Mouse (Mus musculus) liver, embryonic 16.5 days (tissue): ENCODE measurements around the gene Maml1. TPM values are rescaled to one million over a fixed set of nuclear protein-coding genes. Genes with fewer than 3 reads are reported as not detected.

Source experiments
- ATAC-seq: fragments of 200-750 bp; cut with Nextera tagmentation; 2 replicates; pipeline ENCODE4 v1.8.0; 2017; ENCODE audit warnings: low read depth, mild to moderate bottlenecking, moderate number of reproducible peaks, moderate library complexity
- H3K27ac ChIP-seq: fragments of 300-500 bp; sonication (generic); 2 replicates; pipeline ENCODE4 v1.5.1; 2014; ENCODE audit warnings: mild to moderate bottlenecking, low read length
- H3K27me3 ChIP-seq: fragments of 300-500 bp; sonication (generic); 2 replicates; pipeline ENCODE4 v1.6.1; 2014; ENCODE audit warnings: low read depth, low read length, mixed read lengths; ENCODE audit not compliant: control insufficient read depth, insufficient read depth
- H3K36me3 ChIP-seq: fragments of 300-500 bp; sonication (generic); 2 replicates; pipeline ENCODE4 v1.6.1; 2014; ENCODE audit warnings: mild to moderate bottlenecking; ENCODE audit not compliant: control insufficient read depth, insufficient read depth
- H3K4me1 ChIP-seq: fragments of 300-500 bp; sonication (generic); 2 replicates; pipeline ENCODE4 v1.6.1; 2014; ENCODE audit warnings: low read depth, low read length, mixed read lengths; ENCODE audit not compliant: control insufficient read depth
- H3K4me2 ChIP-seq: fragments of 300-500 bp; sonication (generic); 2 replicates; pipeline ENCODE4 v1.6.1; 2014; ENCODE audit warnings: low read depth, low read length, mixed read lengths
- H3K4me3 ChIP-seq: fragments of 300-500 bp; sonication (generic); 2 replicates; pipeline ENCODE4 v1.5.1; 2014; ENCODE audit warnings: low read depth, mild to moderate bottlenecking, low read length
- H3K9ac ChIP-seq: fragments of 300-500 bp; sonication (generic); 2 replicates; pipeline ENCODE4 v1.6.1; 2014; ENCODE audit warnings: low read depth, low read length
- H3K9me3 ChIP-seq: fragments of 300-500 bp; sonication (generic); replicated peaks from 2 replicates; pipeline ENCODE4 v1.6.1; 2016; ENCODE audit warnings: low read length; ENCODE audit not compliant: control insufficient read depth
- WGBS: fragments of 180-500 bp; shearing (Covaris S2); extraction: QIAGEN DNeasy Blood & Tissue Kit; methylation state at CpG from one replicate; pipeline ENCODE4 v1.1.7; 2014; ENCODE audit not compliant: insufficient replicate concordance; 5-methylcytosine and 5-hydroxymethylcytosine counted together
- polyA plus RNA-seq: library from polyadenylated mRNA; unstranded; fragments of >200 nt; fragmentation: Nextera tagmentation; extraction: Ambion mirVana; gene quantifications from 2 replicates; pipeline ENCODE4 v1.2.1, GENCODE M21; 2015

Gene Maml1
- polyA plus RNA-seq, 1 experiment from 2014 or later, result 1.3 TPM

DNA sequence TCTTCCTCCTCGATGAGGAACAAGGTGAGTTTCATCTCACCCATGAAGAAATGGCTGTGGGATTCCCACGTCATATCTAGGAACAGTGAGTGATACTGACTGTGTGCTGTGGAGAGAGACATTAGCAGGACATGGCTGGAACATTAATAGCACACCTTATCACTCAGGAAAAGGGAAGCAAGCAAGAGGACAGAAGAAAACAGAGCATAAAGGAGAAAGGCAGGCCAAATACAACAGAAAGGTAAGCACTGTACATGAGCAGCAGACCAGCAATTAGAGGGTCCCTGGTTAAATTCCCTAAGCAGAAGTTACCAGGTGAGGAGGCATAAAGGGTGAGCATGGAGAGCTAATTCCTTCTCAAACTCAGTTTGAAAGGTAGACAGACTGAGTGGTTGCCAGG, 17.0 kb downstream of the Maml1 start:
- Histone ChIP-seq H3K4me1 (peaks cover 10% of the 10 kb centered on the region), H3K9ac (no peak overlapping the region), H3K36me3 (peaks cover 2% of the 10 kb centered on the region; the same call in 1 of the 2 replicates), H3K27me3 (no peaks in the 10 kb centered on the region), H3K4me3 (no peak overlapping the region), H3K9me3 (no peaks in the 10 kb centered on the region), H3K4me2 (no peak overlapping the region), H3K27ac (0 out of 2 replicates have a peak overlapping the region, but pooled peaks have one; percentile 15)
- 33% methylated on average over 2 of the region's 2 CpGs for WGBS
- no peak for ATAC-seq

DNA sequence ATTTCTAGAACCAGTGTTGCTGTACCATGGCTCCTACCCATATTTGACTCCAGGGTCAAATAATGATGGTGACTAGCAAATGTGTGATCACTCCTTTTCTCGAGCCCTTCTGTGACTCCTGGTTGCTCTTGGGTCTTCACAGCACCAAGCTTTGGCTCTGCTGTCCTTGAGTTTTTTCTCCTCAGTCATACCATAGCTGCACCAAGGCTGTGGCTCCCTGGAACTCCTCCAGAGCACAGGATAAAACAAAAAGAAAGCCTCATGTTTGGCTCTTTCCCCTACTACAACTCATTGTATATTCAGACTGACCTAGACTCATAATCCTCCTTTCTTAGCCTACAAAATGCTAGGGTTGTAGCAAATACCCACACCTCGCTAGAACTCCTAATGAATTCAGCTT, 19.3 kb downstream of the Maml1 start:
- Histone ChIP-seq H3K9ac (no peak overlapping the region), H3K9me3 (no peaks in the 10 kb centered on the region), H3K36me3 (peaks cover 2% of the 10 kb centered on the region; the same call in 1 of the 2 replicates), H3K4me2 (no peak overlapping the region), H3K4me1 (peaks cover 10% of the 10 kb centered on the region), H3K4me3 (no peak overlapping the region), H3K27me3 (no peaks in the 10 kb centered on the region), H3K27ac (no peak overlapping the region)
- ATAC-seq, result no peak
- WGBS, result 77% methylated on average over 2 of the region's 2 CpGs

DNA sequence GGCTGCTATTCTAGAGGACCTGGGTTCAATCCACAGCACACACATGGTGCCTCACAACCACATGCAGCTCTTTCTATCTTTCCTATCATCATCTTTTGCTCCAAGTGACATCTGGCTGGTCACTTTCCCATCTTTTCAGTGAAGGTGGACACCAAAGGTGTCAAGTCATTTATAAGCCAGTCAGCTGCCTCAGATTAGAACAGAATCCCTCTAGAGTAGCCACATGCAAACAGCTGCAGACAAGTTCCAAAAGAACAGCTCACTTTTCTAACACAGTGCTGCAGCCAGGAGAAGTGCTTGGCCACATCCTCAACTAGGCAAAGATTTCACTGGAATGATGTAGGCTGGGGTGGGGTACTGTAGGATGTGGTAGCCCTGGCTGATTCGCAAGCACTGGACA, 22.2 kb downstream of the Maml1 start:
- H3K9ac ChIP-seq, result no peak overlapping the region
- ATAC-seq, result no peak

DNA sequence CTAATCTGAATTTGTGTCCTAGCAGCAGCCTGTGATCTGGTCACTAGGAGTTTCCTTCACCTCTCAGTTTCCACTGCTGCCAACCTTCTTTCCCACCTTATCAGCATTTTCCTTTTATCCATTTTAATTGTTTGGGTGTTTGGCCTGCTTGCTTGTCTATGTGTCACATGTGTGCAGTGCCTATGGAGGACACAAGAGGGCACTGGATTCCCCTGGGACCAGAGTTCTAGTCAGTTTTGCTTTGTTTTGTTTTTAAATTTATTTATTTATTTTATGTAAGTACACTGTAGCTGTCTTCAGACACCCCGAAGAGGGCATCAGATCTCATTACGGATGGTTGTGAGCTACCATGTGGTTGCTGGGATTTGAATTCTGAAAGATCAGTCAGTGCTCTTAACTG, 22.9 kb downstream of the Maml1 start:
- ATAC-seq, result no peak
- no peak overlapping the region for H3K27ac ChIP-seq
- H3K9ac ChIP-seq, result no peak overlapping the region
- no peaks in the 10 kb centered on the region for H3K27me3 ChIP-seq
- peaks cover 16% of the 10 kb centered on the region for H3K36me3 ChIP-seq
- WGBS, result 67% methylated on average over 2 of the region's 2 CpGs
- no peak overlapping the region for H3K4me2 ChIP-seq
- no peak overlapping the region for H3K4me3 ChIP-seq
- H3K9me3 ChIP-seq, result no peaks in the 10 kb centered on the region
- no peaks in the 10 kb centered on the region for H3K4me1 ChIP-seq

More for the DNA sequence above, 22.2 kb downstream of the Maml1 start:
- Histone ChIP-seq H3K27me3 (no peaks in the 10 kb centered on the region), H3K9me3 (no peaks in the 10 kb centered on the region), H3K4me1 (no peaks in the 10 kb centered on the region), H3K4me2 (no peak overlapping the region), H3K27ac (no peak overlapping the region), H3K4me3 (no peak overlapping the region), H3K36me3 (peaks cover 16% of the 10 kb centered on the region)
- 82% methylated on average over 1 of the region's 1 CpGs for WGBS

DNA sequence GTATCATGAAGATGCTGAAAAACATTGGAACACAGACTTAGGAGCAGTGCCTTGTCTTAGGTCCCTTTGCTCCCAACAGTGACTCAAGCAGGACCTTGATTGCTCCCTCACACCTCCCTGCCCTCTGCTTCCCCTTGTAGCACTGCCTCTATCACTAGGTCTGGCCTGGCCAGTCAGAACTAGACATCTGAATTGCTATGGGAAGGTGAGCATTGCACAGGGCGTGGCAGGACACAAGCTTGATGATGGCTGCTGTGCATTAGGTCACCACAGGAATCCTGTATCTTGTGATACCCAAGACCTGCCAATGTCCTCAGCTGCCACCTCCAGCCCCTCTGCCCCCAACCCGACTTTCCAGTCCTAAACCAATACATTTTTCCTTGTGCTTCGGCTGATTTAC, 25.1 kb downstream of the Maml1 start:
- Histone ChIP-seq H3K27me3 (no peaks in the 10 kb centered on the region), H3K4me1 (no peaks in the 10 kb centered on the region), H3K27ac (no peak overlapping the region), H3K9me3 (no peaks in the 10 kb centered on the region), H3K4me3 (no peak overlapping the region), H3K9ac (no peak overlapping the region), H3K4me2 (no peak overlapping the region), H3K36me3 (peaks cover 28% of the 10 kb centered on the region)
- ATAC-seq, result no peak
- WGBS, result 69% methylated on average over 3 of the region's 3 CpGs

DNA sequence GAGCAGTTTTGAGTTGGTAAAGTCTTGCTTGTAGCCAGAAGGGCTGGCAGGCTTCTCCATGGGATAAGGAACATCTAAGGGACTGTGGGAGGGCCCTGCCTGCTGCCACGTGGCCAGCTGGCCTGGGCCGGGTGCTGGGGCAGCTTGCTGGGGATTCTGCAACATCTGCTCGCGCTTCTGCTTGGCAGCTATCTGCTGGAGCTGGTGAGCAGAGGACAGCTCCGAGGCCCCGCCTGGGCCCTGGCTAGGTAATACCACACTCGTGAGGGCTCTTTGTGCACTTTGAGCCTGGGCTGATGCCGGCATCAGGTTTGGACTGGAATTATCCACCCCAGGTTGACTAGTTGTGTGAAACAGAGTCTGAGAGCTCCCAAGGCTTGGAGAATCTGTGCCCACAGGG, 26.2 kb downstream of the Maml1 start:
- Histone ChIP-seq H3K27ac (no peak overlapping the region), H3K9ac (no peak overlapping the region), H3K36me3 (peaks cover 31% of the 10 kb centered on the region), H3K4me2 (no peak overlapping the region), H3K4me1 (no peaks in the 10 kb centered on the region), H3K4me3 (no peak overlapping the region), H3K9me3 (no peaks in the 10 kb centered on the region), H3K27me3 (no peaks in the 10 kb centered on the region)
- ATAC-seq, result no peak
- 75% methylated on average over 8 of the region's 8 CpGs for WGBS

DNA sequence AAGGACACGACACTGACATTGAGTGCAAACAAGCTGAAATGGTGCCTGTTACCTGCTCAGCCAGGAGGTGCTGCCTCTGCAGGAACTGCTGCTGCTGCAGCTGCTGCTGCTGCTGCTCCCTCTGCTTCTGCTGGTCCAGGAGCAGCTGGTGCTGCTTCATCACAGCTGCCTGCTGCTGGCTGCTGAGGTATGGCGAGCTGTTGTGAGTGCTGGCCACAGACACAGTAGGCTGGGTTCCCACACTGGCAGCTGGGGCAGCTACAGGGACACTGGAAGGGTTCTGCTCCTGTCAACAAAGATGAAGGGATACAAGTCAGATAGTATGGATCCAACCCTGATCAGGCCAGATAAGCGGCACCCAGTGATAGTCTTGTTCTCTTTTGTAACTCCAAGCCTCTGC, 28.9 kb downstream of the Maml1 start:
- Histone ChIP-seq H3K36me3 (peaks cover 39% of the 10 kb centered on the region), H3K9me3 (no peaks in the 10 kb centered on the region), H3K9ac (no peak overlapping the region), H3K4me3 (no peak overlapping the region), H3K4me2 (no peak overlapping the region), H3K27ac (no peak overlapping the region), H3K27me3 (no peaks in the 10 kb centered on the region), H3K4me1 (no peaks in the 10 kb centered on the region)
- ATAC-seq, result no peak
- WGBS, result 83% methylated on average over 3 of the region's 3 CpGs

DNA sequence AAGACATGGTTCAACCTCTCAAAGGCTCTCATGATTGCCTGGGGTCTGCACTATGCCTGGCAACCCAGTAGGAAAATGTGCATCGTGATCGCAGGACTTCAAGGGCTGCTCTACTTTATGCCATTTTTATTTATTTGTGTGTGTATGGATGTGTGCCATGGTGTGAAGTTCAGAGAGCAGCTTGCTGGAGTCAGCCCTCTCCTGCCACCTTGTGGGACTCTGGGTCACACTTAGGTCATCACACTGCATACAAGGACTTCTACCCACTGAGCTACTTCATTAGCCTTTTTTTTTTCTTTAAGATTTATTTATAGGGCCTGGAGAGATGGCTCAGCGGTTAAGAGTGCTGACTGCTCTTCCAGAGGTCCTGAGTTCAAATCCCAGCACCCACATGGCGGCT, 30.1 kb downstream of the Maml1 start:
- no peaks in the 10 kb centered on the region for H3K27me3 ChIP-seq
- H3K4me1 ChIP-seq, result no peaks in the 10 kb centered on the region
- no peak overlapping the region for H3K4me2 ChIP-seq
- WGBS, result 74% methylated on average over 4 of the region's 4 CpGs
- H3K4me3 ChIP-seq, result no peak overlapping the region
- H3K27ac ChIP-seq, result no peak overlapping the region
- H3K9me3 ChIP-seq, result no peaks in the 10 kb centered on the region
- no peak for ATAC-seq
- no peak overlapping the region for H3K9ac ChIP-seq
- peaks cover 45% of the 10 kb centered on the region for H3K36me3 ChIP-seq

DNA sequence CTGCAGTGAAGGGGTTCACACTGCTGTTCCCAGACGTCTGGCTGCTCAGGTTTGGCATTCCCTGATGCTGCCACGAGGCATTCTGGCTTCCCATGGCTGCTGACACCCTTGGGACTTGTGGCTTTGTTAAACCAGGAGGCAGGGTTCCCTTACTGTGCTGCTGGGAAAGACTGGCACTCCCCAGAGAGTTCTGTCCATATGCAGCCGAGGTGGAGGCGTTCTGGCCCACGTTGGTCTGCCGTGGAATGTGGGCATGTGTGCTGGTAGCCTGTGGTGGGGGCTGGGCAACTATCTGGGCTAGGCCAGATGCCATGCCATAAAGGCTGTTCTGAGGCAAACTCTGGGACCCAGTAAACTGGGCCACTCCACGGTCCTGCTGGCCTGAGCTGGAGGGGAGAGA, 33.8 kb downstream of the Maml1 start:
- Histone ChIP-seq H3K4me3 (no peak overlapping the region), H3K27me3 (no peaks in the 10 kb centered on the region), H3K27ac (no peak overlapping the region), H3K4me2 (no peak overlapping the region), H3K4me1 (no peaks in the 10 kb centered on the region), H3K36me3 (peaks cover 31% of the 10 kb centered on the region), H3K9me3 (no peaks in the 10 kb centered on the region), H3K9ac (no peak overlapping the region)
- no peak for ATAC-seq
- WGBS, result 79% methylated on average over 7 of the region's 7 CpGs
